Mouse (Mus musculus): ENCODE measurements around the gene Pdss2. TPM values are rescaled to one million over a fixed set of nuclear protein-coding genes. Genes with fewer than 3 reads are reported as not detected.

Pdss2 gene
- polyA plus RNA-seq, 1 experiment from 2014 or later = 14.5 TPM

GRCm38 (mm10) chr10:43504291-43504690 lies 283.0 kb downstream of the Pdss2 start:
- 71% methylated on average over 1 of the region's 1 CpGs for WGBS
- Histone ChIP-seq H3K4me3 (replicated peaks) (no peak overlapping the region), H3K36me3 (peaks cover 64% of the 10 kb centered on the region), H3K9ac (no peak overlapping the region), H3K27ac (no peak overlapping the region), H3K4me2 (no peak overlapping the region), H3K4me1 (no peaks in the 10 kb centered on the region), H3K9me3 (replicated peaks) (no peaks in the 10 kb centered on the region), H3K27me3 (no peaks in the 10 kb centered on the region)
- no peak for ATAC-seq (replicated peaks; ENCODE audit: low FRiP score)

- H3K9me3 ChIP-seq (replicated peaks) = no peaks in the 10 kb centered on the region
- no peaks in the 10 kb centered on the region for H3K4me1 ChIP-seq
- no peak overlapping the region for H3K27ac ChIP-seq
- no peak for ATAC-seq (replicated peaks; ENCODE audit: low FRiP score)
- H3K4me3 ChIP-seq (replicated peaks) = no peak overlapping the region
- WGBS = 82% methylated on average over 4 of the region's 4 CpGs
- no peak overlapping the region for H3K4me2 ChIP-seq
- peaks cover 67% of the 10 kb centered on the region for H3K36me3 ChIP-seq
- no peak overlapping the region for H3K9ac ChIP-seq
- no peaks in the 10 kb centered on the region for H3K27me3 ChIP-seq
These were observed 285.8 kb downstream of the Pdss2 start for GRCm38 (mm10) chr10:43507051-43507450.

DNA sequence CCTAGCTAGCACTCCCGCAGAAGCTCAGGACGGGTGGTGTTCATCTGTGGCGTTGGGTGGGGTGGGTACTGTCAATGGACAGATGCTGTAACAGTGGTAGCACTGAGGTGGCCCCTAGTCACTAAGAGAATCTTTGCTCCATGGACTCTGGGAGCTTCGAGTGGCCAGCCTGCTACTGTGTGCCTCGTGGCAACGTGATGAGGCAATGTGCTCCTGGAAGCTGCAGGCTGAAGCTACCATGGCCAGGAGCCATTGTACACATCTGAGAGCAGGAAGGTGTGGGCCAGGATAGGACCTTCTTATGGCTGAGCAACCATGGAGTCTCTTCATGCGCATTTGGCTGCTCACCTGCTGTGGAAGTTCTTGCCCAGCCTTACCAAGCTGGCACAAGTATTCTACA lies 287.9 kb downstream of the Pdss2 start:
- no peak for ATAC-seq (replicated peaks; ENCODE audit: low FRiP score)
- Histone ChIP-seq H3K27ac (no peak overlapping the region), H3K9ac (no peak overlapping the region), H3K36me3 (peaks cover 68% of the 10 kb centered on the region), H3K9me3 (replicated peaks) (no peaks in the 10 kb centered on the region), H3K27me3 (no peaks in the 10 kb centered on the region), H3K4me2 (no peak overlapping the region), H3K4me1 (0 out of 2 replicates have a peak, but pooled peaks cover 4% of the 10 kb centered on the region), H3K4me3 (replicated peaks) (no peak overlapping the region)
- over 99% methylated on average over 7 of the region's 7 CpGs for WGBS

- no peak overlapping the region for H3K4me3 ChIP-seq (replicated peaks)
- ATAC-seq (replicated peaks; ENCODE audit: low FRiP score) = no peak
- H3K9me3 ChIP-seq (replicated peaks) = no peaks in the 10 kb centered on the region
- H3K27ac ChIP-seq = no peak overlapping the region
- peaks cover 26% of the 10 kb centered on the region for H3K4me1 ChIP-seq
- peaks cover 61% of the 10 kb centered on the region for H3K36me3 ChIP-seq
- H3K9ac ChIP-seq = no peak overlapping the region
- H3K27me3 ChIP-seq = no peaks in the 10 kb centered on the region
- no peak overlapping the region for H3K4me2 ChIP-seq
- 85% methylated on average over 10 of the region's 10 CpGs for WGBS
These were observed 291.7 kb downstream of the Pdss2 start for GRCm38 (mm10) chr10:43512976-43513375.

Other genes starting within 250 kb of the Pdss2 start
- gene Sobp, start 47.0 kb upstream of the Pdss2 start, polyA plus RNA-seq (2015; fragmentation: Nextera tagmentation; extraction: Ambion mirVana) = 2.1 TPM in 2 replicates
- 0.71 and 0.96 TPM in 2 replicates for gene 9030612E09Rik, start 46.8 kb upstream of the Pdss2 start, polyA plus RNA-seq (2015; fragmentation: Nextera tagmentation; extraction: Ambion mirVana)